Mouse (Mus musculus) spleen, postnatal 10 days (tissue): ENCODE data around the gene Bicd1.
A peak's percentile ranks its signal among the peaks of the same experiment; 100 is the strongest.

Experiments
- DNase-seq, 2 experiments: peaks; one replicate each; pipeline ENCODE4 v3.0.0; 2021 to 2022; ENCODE audit warnings: low spot score in 2 of 2

Bicd1 gene

GRCm38 (mm10) chr6:149565720-149566498, 157.2 kb downstream of the Bicd1 start:
- peak; percentile 7 to 41 for DNase-seq

DNA sequence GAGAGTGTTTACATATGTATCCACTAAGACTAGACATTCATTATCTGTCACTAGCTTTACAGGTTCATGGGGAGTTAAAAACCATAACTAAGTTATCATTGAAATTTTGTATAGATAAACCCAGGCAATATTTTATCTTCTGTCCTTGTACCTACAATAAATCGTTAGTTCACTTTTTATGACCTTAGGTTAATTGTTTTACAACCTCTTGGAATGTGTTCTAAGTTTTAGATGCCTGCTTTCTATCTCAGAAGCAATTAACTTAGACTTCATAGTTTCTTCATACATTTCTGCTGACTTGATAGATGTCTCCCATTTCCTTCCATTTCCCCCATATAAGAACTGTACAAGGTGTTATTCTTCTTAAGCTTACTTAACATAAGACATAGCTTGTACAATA, 158.5 kb downstream of the Bicd1 start:
- DNase-seq, result no peak

- DNase-seq, result no peak
Observed at GRCm38 (mm10) chr6:149574288-149574687, 165.6 kb downstream of the Bicd1 start.

GRCm38 (mm10) chr6:149580053-149580452, 171.4 kb downstream of the Bicd1 start:
- no peak for DNase-seq

GRCm38 (mm10) chr6:149585708-149586504, 177.2 kb downstream of the Bicd1 start:
- DNase-seq, result no peak
